Mouse (Mus musculus) heart, postnatal 0 days (tissue): ENCODE measurements around the gene Pitpnm3. TPM values are rescaled to one million over a fixed set of nuclear protein-coding genes. Genes with fewer than 3 reads are reported as not detected.

Source experiments
- ATAC-seq: fragments of 200-750 bp; cut with Nextera tagmentation; 2 replicates; pipeline ENCODE4 v1.8.0; 2017; ENCODE audit warnings: low read depth, moderate number of reproducible peaks, moderate library complexity; ENCODE audit not compliant: insufficient read depth
- DNase-seq: peaks from one replicate; pipeline ENCODE4 v3.0.0-alpha.2; 2016; ENCODE audit warnings: low spot score
- H3K27ac ChIP-seq: fragments of 300-500 bp; sonication (generic); 2 replicates; pipeline ENCODE4 v1.5.1; 2014; ENCODE audit warnings: low read depth, mild to moderate bottlenecking
- H3K27me3 ChIP-seq: fragments of 300-500 bp; sonication (generic); 2 replicates; pipeline ENCODE4 v1.6.1; 2014; ENCODE audit warnings: low read length, mixed read lengths; ENCODE audit not compliant: control insufficient read depth, insufficient read depth
- H3K36me3 ChIP-seq: fragments of 300-500 bp; sonication (generic); replicated peaks from 2 replicates; pipeline ENCODE4 v1.6.1; 2014; ENCODE audit warnings: low read length, mixed read lengths; ENCODE audit not compliant: control insufficient read depth, insufficient read depth
- H3K4me1 ChIP-seq: fragments of 300-500 bp; sonication (generic); 2 replicates; pipeline ENCODE4 v1.6.1; 2014; ENCODE audit warnings: antibody characterized with exemption; ENCODE audit not compliant: control insufficient read depth, insufficient read depth
- H3K4me2 ChIP-seq: fragments of 300-500 bp; sonication (generic); 2 replicates; pipeline ENCODE4 v1.6.1; 2014; ENCODE audit warnings: low read depth, mild to moderate bottlenecking, low read length, moderate library complexity
- H3K4me3 ChIP-seq: fragments of 300-500 bp; sonication (generic); 2 replicates; pipeline ENCODE4 v1.5.1; 2014; ENCODE audit warnings: low read depth, low read length
- H3K9ac ChIP-seq: fragments of 300-500 bp; sonication (generic); replicated peaks from 2 replicates; pipeline ENCODE4 v1.6.1; 2014; ENCODE audit warnings: low read depth, low read length, mixed read lengths
- H3K9me3 ChIP-seq: fragments of 300-500 bp; sonication (generic); replicated peaks from 2 replicates; pipeline ENCODE4 v1.6.1; 2016; ENCODE audit warnings: low read length; ENCODE audit not compliant: control insufficient read depth
- CTCF ChIP-seq: IDR thresholded peaks from 2 replicates; pipeline ENCODE4 v1.5.1; 2016; ENCODE audit warnings: antibody characterized with exemption, control low read depth, low read depth
- EP300 ChIP-seq: IDR thresholded peaks from 2 replicates; pipeline ENCODE4 v1.6.1; 2016; ENCODE audit warnings: antibody characterized with exemption, low read depth
- WGBS: fragments of 180-500 bp; shearing (Covaris S2); extraction: QIAGEN DNeasy Blood & Tissue Kit; methylation state at CpG from one replicate; pipeline ENCODE4 v1.1.7; 2014; 5-methylcytosine and 5-hydroxymethylcytosine counted together
- polyA plus RNA-seq: library from polyadenylated mRNA; unstranded; fragments of >200 nt; fragmentation: Nextera tagmentation; extraction: Ambion mirVana; gene quantifications from 2 replicates; pipeline ENCODE4 v1.2.1, GENCODE M21; 2015
- total RNA-seq: library from RNA; depleted of rRNA; stranded (reverse); fragments of >200 nt; gene quantifications from 2 replicates; pipeline ENCODE4 v1.2.3, GENCODE M21; 2014; ENCODE audit warnings: low replicate concordance

Gene Pitpnm3
- total and polyA plus RNA-seq, 2 experiments from 2014 or later, result 0.38 to 1.0 TPM

- 71% methylated on average over 3 of the region's 3 CpGs for WGBS
- DNase-seq, result no peak
- H3K9ac ChIP-seq, result no peak overlapping the region
- H3K36me3 ChIP-seq, result no peaks in the 10 kb centered on the region
- H3K4me1 ChIP-seq, result no peaks in the 10 kb centered on the region
- no peak overlapping the region for H3K4me2 ChIP-seq
- no peak overlapping the region for H3K4me3 ChIP-seq
- H3K27ac ChIP-seq, result no peak overlapping the region
- H3K27me3 ChIP-seq, result no peaks in the 10 kb centered on the region
- H3K9me3 ChIP-seq, result no peaks in the 10 kb centered on the region
- no peak for ATAC-seq
- TF ChIP-seq EP300 (no peak), CTCF (no peak)
Observed at GRCm38 (mm10) chr11:72057166-72057565, 78.4 kb downstream of the Pitpnm3 start.

DNA sequence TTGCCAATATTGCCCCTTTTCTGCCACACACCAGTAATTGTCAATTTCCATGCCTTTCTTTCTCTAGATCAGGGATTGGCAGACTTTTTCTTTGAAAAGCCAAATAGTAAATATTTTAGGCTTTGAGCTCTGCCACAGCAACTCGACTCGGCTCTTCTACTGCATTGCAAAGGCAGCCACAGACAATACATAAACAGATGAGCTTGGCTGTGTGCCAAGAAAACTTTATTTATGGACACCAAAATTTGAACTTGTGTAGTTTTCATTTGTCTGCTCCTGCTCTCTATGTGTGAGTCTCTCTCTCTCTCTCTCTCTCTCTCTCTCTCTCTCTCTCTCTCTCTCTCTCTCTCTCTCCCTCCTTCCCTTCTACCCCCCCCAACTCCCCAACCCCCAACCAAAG, 80.4 kb downstream of the Pitpnm3 start:
- Histone ChIP-seq H3K27me3 (no peaks in the 10 kb centered on the region), H3K9ac (no peak overlapping the region), H3K4me3 (no peak overlapping the region), H3K9me3 (no peaks in the 10 kb centered on the region), H3K36me3 (no peaks in the 10 kb centered on the region), H3K4me1 (peaks cover 6% of the 10 kb centered on the region; the same call in 1 of the 2 replicates), H3K27ac (no peak overlapping the region), H3K4me2 (no peak overlapping the region)
- ATAC-seq (no peak), DNase-seq (no peak)
- TF ChIP-seq EP300 (no peak), CTCF (no peak)
- WGBS, result 17% methylated on average over 2 of the region's 2 CpGs

DNA sequence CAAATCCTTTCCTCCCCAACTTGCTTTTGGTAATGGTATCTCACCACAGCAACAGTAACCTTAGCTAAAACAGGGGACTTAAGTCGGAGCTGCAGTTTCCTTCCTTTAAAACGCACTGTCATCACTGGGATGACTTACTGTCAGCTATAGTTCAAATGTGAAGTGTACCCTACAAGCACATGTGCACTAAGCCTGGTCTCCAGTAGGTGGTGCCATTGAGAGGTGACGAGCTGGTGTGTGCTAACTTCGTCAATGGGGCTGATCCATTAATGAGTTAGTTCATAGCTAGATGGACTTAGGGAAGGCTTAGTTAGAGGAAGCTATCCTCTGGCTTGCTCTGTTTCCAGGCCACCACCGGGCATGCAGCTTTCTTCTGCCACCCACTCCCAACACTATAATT, 82.9 kb downstream of the Pitpnm3 start:
- 9% methylated on average over 5 of the region's 5 CpGs for WGBS

DNA sequence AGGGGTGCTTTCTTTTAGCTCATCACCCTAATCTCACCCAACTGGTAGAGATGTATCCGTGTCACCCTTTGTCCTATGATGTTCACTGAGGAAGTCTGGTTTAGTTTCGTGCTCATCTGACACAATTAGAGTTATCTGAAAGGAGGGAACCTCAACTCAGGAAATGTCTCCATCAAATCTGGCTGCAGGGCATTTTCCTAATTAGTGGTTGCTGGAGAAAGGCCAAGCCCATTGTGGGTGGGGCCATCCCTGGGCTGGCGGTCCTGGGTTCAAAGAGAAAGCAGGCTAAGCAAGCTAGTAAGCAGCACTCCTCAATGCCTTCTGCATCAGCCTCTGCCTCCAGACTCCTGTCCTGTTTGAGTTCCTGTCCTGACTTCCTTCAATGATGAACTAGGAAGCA, 83.4 kb downstream of the Pitpnm3 start:
- WGBS, result 60% methylated on average over 3 of the region's 3 CpGs
- DNase-seq (no peak), ATAC-seq (no peak)
- Histone ChIP-seq H3K27me3 (peaks cover 4% of the 10 kb centered on the region; the same call in 1 of the 2 replicates), H3K9ac (no peak overlapping the region), H3K4me2 (no peak overlapping the region), H3K4me1 (peaks cover 6% of the 10 kb centered on the region; the same call in 1 of the 2 replicates), H3K27ac (no peak overlapping the region), H3K4me3 (no peak overlapping the region), H3K9me3 (no peaks in the 10 kb centered on the region), H3K36me3 (peaks cover 2% of the 10 kb centered on the region; the same call in 1 of the 2 replicates)
- TF ChIP-seq EP300, result no peak
- no peak for TF ChIP-seq CTCF

More for the DNA sequence above, 82.9 kb downstream of the Pitpnm3 start:
- H3K9me3 ChIP-seq, result no peaks in the 10 kb centered on the region
- H3K36me3 ChIP-seq, result no peaks in the 10 kb centered on the region
- peaks cover 6% of the 10 kb centered on the region; the same call in 1 of the 2 replicates for H3K4me1 ChIP-seq
- peak; percentile 51 for DNase-seq
- TF ChIP-seq EP300 (no peak), CTCF (peak; percentile 91)
- no peak overlapping the region for H3K4me3 ChIP-seq
- ATAC-seq, result peak; percentile 60; the same call in 1 of the 2 replicates
- no peak overlapping the region for H3K27ac ChIP-seq
- H3K4me2 ChIP-seq, result no peak overlapping the region
- H3K9ac ChIP-seq, result no peak overlapping the region
- H3K27me3 ChIP-seq, result peaks cover 4% of the 10 kb centered on the region; the same call in 1 of the 2 replicates

- TF ChIP-seq EP300, result no peak
- peak; percentile 44 for TF ChIP-seq CTCF
- H3K4me3 ChIP-seq, result peak overlapping the region; percentile 42
- H3K4me1 ChIP-seq, result peaks cover 6% of the 10 kb centered on the region; the same call in 1 of the 2 replicates
- H3K9me3 ChIP-seq, result no peaks in the 10 kb centered on the region
- peak overlapping the region; percentile 16; the same call in 1 of the 2 replicates for H3K9ac ChIP-seq
- H3K4me2 ChIP-seq, result peak overlapping the region; percentile 73
- WGBS, result 3% methylated on average over 44 of the region's 45 CpGs
- H3K27ac ChIP-seq, result no peak overlapping the region
- no peak for DNase-seq
- ATAC-seq, result no peak
- H3K27me3 ChIP-seq, result peaks cover 4% of the 10 kb centered on the region; the same call in 1 of the 2 replicates
- peaks cover 11% of the 10 kb centered on the region; the same call in 1 of the 2 replicates for H3K36me3 ChIP-seq
Observed at GRCm38 (mm10) chr11:72050895-72051858, 84.4 kb downstream of the Pitpnm3 start.
